Mouse (Mus musculus): ENCODE results near the gene Ppm1l. TPM values are rescaled to one million over a fixed set of nuclear protein-coding genes. Genes with fewer than 3 reads are reported as not detected.

Ppm1l gene
- polyA plus RNA-seq, 1 experiment = 6.8 TPM

- Histone ChIP-seq H3K79me2 (ENCODE audit: control insufficient read depth, insufficient read depth) (no peaks in the 10 kb centered on the region), H3K4me2 (ENCODE audit: low read depth) (no peak overlapping the region), H3K36me3 (ENCODE audit: control insufficient read depth, insufficient read depth) (no peaks in the 10 kb centered on the region), H3K27me3 (ENCODE audit: control insufficient read depth, insufficient read depth, insufficient read length) (no peaks in the 10 kb centered on the region), H3ac (ENCODE audit: control insufficient read depth, insufficient read length) (no peak overlapping the region), H3K4me3 (no peak overlapping the region)
- TF ChIP-seq SRF (IDR thresholded peaks at IDR 0.05; ENCODE audit: control insufficient read depth, insufficient read length, low read depth) (no peak), MAX (IDR thresholded peaks at IDR 0.05; ENCODE audit: low read depth) (no peak), USF1 (IDR thresholded peaks at IDR 0.05; ENCODE audit: low read depth) (no peak), TCF12 (IDR thresholded peaks at IDR 0.05; ENCODE audit: insufficient read depth, poor library complexity, severe bottlenecking) (no peak), POLR2AphosphoS2 (IDR thresholded peaks at IDR 0.05; ENCODE audit: insufficient read length, low read depth) (no peak), E2F4 (IDR thresholded peaks at IDR 0.05; ENCODE audit: insufficient read depth) (no peak), MYOD1 (IDR thresholded peaks at IDR 0.05; ENCODE audit: control insufficient read depth in 1 of 3, insufficient read length in 2 of 3, low read depth in 2 of 3) (no peak), TCF3 (IDR thresholded peaks at IDR 0.05; ENCODE audit: insufficient read length, low read depth) (no peak), REST (IDR thresholded peaks at IDR 0.05; ENCODE audit: insufficient read depth, insufficient read length) (no peak), MYOG (IDR thresholded peaks at IDR 0.05; ENCODE audit: control insufficient read depth in 1 of 3, insufficient read depth in 1 of 3, insufficient read length in 2 of 3, low read depth in 2 of 3) (no peak), POLR2A (IDR thresholded peaks at IDR 0.05; ENCODE audit: insufficient read length, low read depth) (no peak)
Observed at GRCm38 (mm10) chr3:69393991-69394390, 77.3 kb downstream of the Ppm1l start.

DNA sequence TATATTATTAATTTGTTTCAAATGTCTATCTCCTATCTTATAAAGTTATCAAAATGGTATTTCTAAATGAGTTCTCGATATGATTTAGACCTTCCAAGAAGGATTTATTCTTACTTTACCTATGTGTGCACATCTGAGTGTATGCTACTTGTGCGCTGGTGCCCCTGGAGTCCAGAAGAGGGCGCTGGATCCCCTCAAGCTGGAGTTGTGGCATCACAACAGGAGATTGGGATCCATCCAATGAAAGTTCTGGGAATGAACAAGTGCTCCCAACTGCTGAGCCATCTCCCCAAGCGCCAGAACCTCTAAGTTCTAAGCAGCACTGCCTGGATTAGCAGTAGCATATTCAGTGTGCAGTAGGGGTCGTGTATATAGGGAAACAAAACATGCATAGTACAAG, 78.4 kb downstream of the Ppm1l start:
- Histone ChIP-seq H3K4me3 (no peak overlapping the region), H3K27me3 (ENCODE audit: control insufficient read depth, insufficient read depth, insufficient read length) (no peaks in the 10 kb centered on the region), H3K4me2 (ENCODE audit: low read depth) (no peak overlapping the region), H3ac (ENCODE audit: control insufficient read depth, insufficient read length) (no peak overlapping the region), H3K36me3 (ENCODE audit: control insufficient read depth, insufficient read depth) (no peaks in the 10 kb centered on the region), H3K79me2 (ENCODE audit: control insufficient read depth, insufficient read depth) (no peaks in the 10 kb centered on the region)
- no peak for TF ChIP-seq CEBPB (IDR thresholded peaks at IDR 0.05; ENCODE audit: insufficient read depth, poor library complexity, severe bottlenecking)
- TF ChIP-seq TCF12 (IDR thresholded peaks at IDR 0.05; ENCODE audit: insufficient read depth, poor library complexity, severe bottlenecking) = no peak
- TF ChIP-seq TCF3 (IDR thresholded peaks at IDR 0.05; ENCODE audit: insufficient read length, low read depth) = no peak
- no peak for TF ChIP-seq MYOD1 (IDR thresholded peaks at IDR 0.05; ENCODE audit: control insufficient read depth in 1 of 3, insufficient read length in 2 of 3, low read depth in 2 of 3)

GRCm38 (mm10) chr3:69397733-69398132, 81.1 kb downstream of the Ppm1l start:
- Histone ChIP-seq H3K27me3 (ENCODE audit: control insufficient read depth, insufficient read depth, insufficient read length) (no peaks in the 10 kb centered on the region), H3K36me3 (ENCODE audit: control insufficient read depth, insufficient read depth) (no peaks in the 10 kb centered on the region), H3K79me2 (ENCODE audit: control insufficient read depth, insufficient read depth) (no peaks in the 10 kb centered on the region), H3K4me3 (no peak overlapping the region), H3K4me2 (ENCODE audit: low read depth) (no peak overlapping the region), H3ac (ENCODE audit: control insufficient read depth, insufficient read length) (no peak overlapping the region)
- TF ChIP-seq MYOG (IDR thresholded peaks at IDR 0.05; ENCODE audit: control insufficient read depth in 1 of 3, insufficient read depth in 1 of 3, insufficient read length in 2 of 3, low read depth in 2 of 3) = no peak
- TF ChIP-seq REST (IDR thresholded peaks at IDR 0.05; ENCODE audit: insufficient read depth, insufficient read length) = no peak
- no peak for TF ChIP-seq CEBPB (IDR thresholded peaks at IDR 0.05; ENCODE audit: insufficient read depth, poor library complexity, severe bottlenecking)
- no peak for TF ChIP-seq MYOD1 (IDR thresholded peaks at IDR 0.05; ENCODE audit: control insufficient read depth in 1 of 3, insufficient read length in 2 of 3, low read depth in 2 of 3)
- no peak for TF ChIP-seq POLR2AphosphoS2 (IDR thresholded peaks at IDR 0.05; ENCODE audit: insufficient read length, low read depth)
- no peak for TF ChIP-seq SRF (IDR thresholded peaks at IDR 0.05; ENCODE audit: control insufficient read depth, insufficient read length, low read depth)
- no peak for TF ChIP-seq POLR2A (IDR thresholded peaks at IDR 0.05; ENCODE audit: insufficient read length, low read depth)
- no peak for TF ChIP-seq TCF12 (IDR thresholded peaks at IDR 0.05; ENCODE audit: insufficient read depth, poor library complexity, severe bottlenecking)
- no peak for TF ChIP-seq E2F4 (IDR thresholded peaks at IDR 0.05; ENCODE audit: insufficient read depth)
- TF ChIP-seq MAX (IDR thresholded peaks at IDR 0.05; ENCODE audit: low read depth) = no peak
- TF ChIP-seq USF1 (IDR thresholded peaks at IDR 0.05; ENCODE audit: low read depth) = no peak
- TF ChIP-seq TCF3 (IDR thresholded peaks at IDR 0.05; ENCODE audit: insufficient read length, low read depth) = no peak

- no peak for TF ChIP-seq E2F4 (IDR thresholded peaks at IDR 0.05; ENCODE audit: insufficient read depth)
- no peak for TF ChIP-seq TCF3 (IDR thresholded peaks at IDR 0.05; ENCODE audit: insufficient read length, low read depth)
- no peak for TF ChIP-seq USF1 (IDR thresholded peaks at IDR 0.05; ENCODE audit: low read depth)
- TF ChIP-seq SRF (IDR thresholded peaks at IDR 0.05; ENCODE audit: control insufficient read depth, insufficient read length, low read depth) = no peak
- TF ChIP-seq POLR2AphosphoS2 (IDR thresholded peaks at IDR 0.05; ENCODE audit: insufficient read length, low read depth) = no peak
- TF ChIP-seq TCF12 (IDR thresholded peaks at IDR 0.05; ENCODE audit: insufficient read depth, poor library complexity, severe bottlenecking) = no peak
- TF ChIP-seq POLR2A (IDR thresholded peaks at IDR 0.05; ENCODE audit: insufficient read length, low read depth) = no peak
- no peak for TF ChIP-seq MAX (IDR thresholded peaks at IDR 0.05; ENCODE audit: low read depth)
- TF ChIP-seq MYOG (IDR thresholded peaks at IDR 0.05; ENCODE audit: control insufficient read depth in 1 of 3, insufficient read depth in 1 of 3, insufficient read length in 2 of 3, low read depth in 2 of 3) = no peak
- no peak for TF ChIP-seq REST (IDR thresholded peaks at IDR 0.05; ENCODE audit: insufficient read depth, insufficient read length)
- no peak for TF ChIP-seq MYOD1 (IDR thresholded peaks at IDR 0.05; ENCODE audit: control insufficient read depth in 1 of 3, insufficient read length in 2 of 3, low read depth in 2 of 3)
- no peak for TF ChIP-seq CEBPB (IDR thresholded peaks at IDR 0.05; ENCODE audit: insufficient read depth, poor library complexity, severe bottlenecking)
- Histone ChIP-seq H3K27me3 (ENCODE audit: control insufficient read depth, insufficient read depth, insufficient read length) (no peaks in the 10 kb centered on the region), H3K4me3 (no peak overlapping the region), H3K79me2 (ENCODE audit: control insufficient read depth, insufficient read depth) (no peaks in the 10 kb centered on the region), H3K36me3 (ENCODE audit: control insufficient read depth, insufficient read depth) (no peaks in the 10 kb centered on the region), H3K4me2 (ENCODE audit: low read depth) (no peak overlapping the region), H3ac (ENCODE audit: control insufficient read depth, insufficient read length) (no peak overlapping the region)
Observed at GRCm38 (mm10) chr3:69399336-69399735, 82.7 kb downstream of the Ppm1l start.

DNA sequence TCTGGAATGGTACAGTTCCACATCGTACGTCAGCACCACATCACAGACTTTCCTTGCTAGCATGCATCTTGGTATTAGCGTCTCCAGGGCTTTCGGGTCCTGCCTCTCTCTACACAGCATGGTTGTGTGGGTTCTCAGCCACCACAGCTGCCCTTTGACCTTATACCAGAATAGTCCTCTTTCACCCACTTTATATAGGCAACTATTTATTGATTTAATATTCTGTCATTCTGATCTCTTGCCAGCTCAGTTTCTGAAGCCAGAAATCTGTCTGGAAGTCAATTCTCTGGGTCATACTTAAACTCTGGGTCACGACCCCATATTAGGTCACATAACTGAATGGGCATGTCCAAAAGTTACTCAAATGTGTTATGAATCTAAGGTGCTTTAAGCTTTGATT, 86.5 kb downstream of the Ppm1l start:
- Histone ChIP-seq H3K36me3 (ENCODE audit: control insufficient read depth, insufficient read depth) (no peaks in the 10 kb centered on the region), H3K27me3 (ENCODE audit: control insufficient read depth, insufficient read depth, insufficient read length) (no peaks in the 10 kb centered on the region), H3K79me2 (ENCODE audit: control insufficient read depth, insufficient read depth) (no peaks in the 10 kb centered on the region), H3K4me3 (no peak overlapping the region), H3ac (ENCODE audit: control insufficient read depth, insufficient read length) (no peak overlapping the region), H3K4me2 (ENCODE audit: low read depth) (no peak overlapping the region)
- no peak for TF ChIP-seq MAX (IDR thresholded peaks at IDR 0.05; ENCODE audit: low read depth)
- TF ChIP-seq SRF (IDR thresholded peaks at IDR 0.05; ENCODE audit: control insufficient read depth, insufficient read length, low read depth) = no peak
- no peak for TF ChIP-seq TCF3 (IDR thresholded peaks at IDR 0.05; ENCODE audit: insufficient read length, low read depth)
- no peak for TF ChIP-seq USF1 (IDR thresholded peaks at IDR 0.05; ENCODE audit: low read depth)
- no peak for TF ChIP-seq E2F4 (IDR thresholded peaks at IDR 0.05; ENCODE audit: insufficient read depth)
- no peak for TF ChIP-seq POLR2A (IDR thresholded peaks at IDR 0.05; ENCODE audit: insufficient read length, low read depth)
- TF ChIP-seq REST (IDR thresholded peaks at IDR 0.05; ENCODE audit: insufficient read depth, insufficient read length) = no peak
- TF ChIP-seq CEBPB (IDR thresholded peaks at IDR 0.05; ENCODE audit: insufficient read depth, poor library complexity, severe bottlenecking) = no peak
- TF ChIP-seq POLR2AphosphoS2 (IDR thresholded peaks at IDR 0.05; ENCODE audit: insufficient read length, low read depth) = no peak
- TF ChIP-seq TCF12 (IDR thresholded peaks at IDR 0.05; ENCODE audit: insufficient read depth, poor library complexity, severe bottlenecking) = no peak
- TF ChIP-seq MYOD1 (IDR thresholded peaks at IDR 0.05; ENCODE audit: control insufficient read depth in 1 of 3, insufficient read length in 2 of 3, low read depth in 2 of 3) = no peak
- TF ChIP-seq MYOG (IDR thresholded peaks at IDR 0.05; ENCODE audit: control insufficient read depth in 1 of 3, insufficient read depth in 1 of 3, insufficient read length in 2 of 3, low read depth in 2 of 3) = no peak

Data from myocyte (in vitro differentiated cells).